Mouse (Mus musculus): Measurements from ENCODE around the gene Olfr328. TPM values are rescaled to one million over a fixed set of nuclear protein-coding genes. Genes with fewer than 3 reads are reported as not detected.
"Not testable (repeated sequence)": the region's sequence is repeated elsewhere in the genome, so short reads cannot be mapped to it uniquely, and the experiment has no call there.

Gene Olfr328
- polyA plus RNA-seq, 1 experiment from 2014 or later, result not detected

GRCm38 (mm10) chr11:58518916-58519315 is 36.5 kb downstream of the Olfr328 start:
- H3K79me2 ChIP-seq (ENCODE audit: inconsistent target); H3K36me3 ChIP-seq (ENCODE audit: inconsistent target); H3K4me3 ChIP-seq (ENCODE audit: inconsistent target); H3K27ac ChIP-seq: not testable (repeated sequence)
- WGBS (ENCODE audit: missing documents), result 92% methylated on average over 13 of the region's 18 CpGs

- WGBS (ENCODE audit: missing documents), result 93% methylated on average over 5 of the region's 19 CpGs
- not testable (repeated sequence) for H3K36me3 ChIP-seq (ENCODE audit: inconsistent target); H3K4me3 ChIP-seq (ENCODE audit: inconsistent target); H3K79me2 ChIP-seq (ENCODE audit: inconsistent target); H3K27ac ChIP-seq
These were observed 46.4 kb downstream of the Olfr328 start for GRCm38 (mm10) chr11:58509058-58509457.

GRCm38 (mm10) chr11:58502472-58502871 is 53.0 kb downstream of the Olfr328 start, which contains the start of gene Olfr331:
TSS of gene Olfr331 (minus strand) at chr11:58502572.
- H3K27ac ChIP-seq; H3K4me3 ChIP-seq (ENCODE audit: inconsistent target); H3K79me2 ChIP-seq (ENCODE audit: inconsistent target); H3K36me3 ChIP-seq (ENCODE audit: inconsistent target): not testable (repeated sequence)

Other genes starting within 250 kb of the Olfr328 start
- 2.9 to 5.3 TPM (median 4.7 TPM) in 3 replicates for gene Zfp692, start 248.6 kb downstream of the Olfr328 start, polyA plus RNA-seq (2018)
- 7.9 to 19.4 TPM (median 9.7 TPM) in 3 replicates for gene Zfp672, start 225.3 kb downstream of the Olfr328 start, polyA plus RNA-seq (2018)
- 6.4 to 11.1 TPM (median 8.6 TPM) in 3 replicates for gene Sh3bp5l, start 224.9 kb downstream of the Olfr328 start, polyA plus RNA-seq (2018)
- gene Lypd8, start 176.6 kb downstream of the Olfr328 start, polyA plus RNA-seq (2018), result not detected in 3 replicates
- not detected in 3 replicates for gene 1810065E05Rik, start 134.5 kb downstream of the Olfr328 start, polyA plus RNA-seq (2018)
- not detected in 3 replicates for gene Gm12253, start 123.1 kb downstream of the Olfr328 start, polyA plus RNA-seq (2018)
- gene Lypd9, start 102.7 kb downstream of the Olfr328 start, polyA plus RNA-seq (2018), result not detected in 3 replicates
- not detected in 3 replicates for gene Olfr30, start 93.4 kb downstream of the Olfr328 start, polyA plus RNA-seq (2018)
- gene Olfr332, start 63.1 kb downstream of the Olfr328 start, polyA plus RNA-seq (2018), result not detected in 3 replicates
- not detected in 3 replicates for gene Olfr331, start 53.1 kb downstream of the Olfr328 start, polyA plus RNA-seq (2018)
- not detected in 3 replicates for gene Olfr330, start 20.8 kb downstream of the Olfr328 start, polyA plus RNA-seq (2018)
- gene Olfr329-ps, start 9.2 kb downstream of the Olfr328 start, polyA plus RNA-seq (2018), result not detected in 3 replicates
- gene Olfr224, start 14.9 kb upstream of the Olfr328 start, polyA plus RNA-seq (2018), result not detected in 3 replicates
- gene Olfr325, start 22.1 kb upstream of the Olfr328 start, polyA plus RNA-seq (2018), result not detected in 3 replicates
- gene Olfr324, start 39.5 kb upstream of the Olfr328 start, polyA plus RNA-seq (2018), result not detected in 3 replicates
- gene 2210407C18Rik, start 60.4 kb upstream of the Olfr328 start, polyA plus RNA-seq (2018), result 0.59 TPM in 1 of 3 replicates, not detected in the others
- gene Olfr323, start 74.9 kb upstream of the Olfr328 start, polyA plus RNA-seq (2018), result not detected in 3 replicates
- not detected in 3 replicates for gene Trim58, start 84.8 kb upstream of the Olfr328 start, polyA plus RNA-seq (2018)
- gene Olfr322, start 103.1 kb upstream of the Olfr328 start, polyA plus RNA-seq (2018), result not detected in 3 replicates
- not detected in 3 replicates for gene Olfr320, start 125.5 kb upstream of the Olfr328 start, polyA plus RNA-seq (2018)
- gene Olfr319, start 143.5 kb upstream of the Olfr328 start, polyA plus RNA-seq (2018), result not detected in 3 replicates
- not detected in 3 replicates for gene Olfr318, start 168.4 kb upstream of the Olfr328 start, polyA plus RNA-seq (2018)
- not detected in 3 replicates for gene Olfr317, start 183.6 kb upstream of the Olfr328 start, polyA plus RNA-seq (2018)
- gene Olfr316, start 197.1 kb upstream of the Olfr328 start, polyA plus RNA-seq (2018), result not detected in 3 replicates
- not detected in 3 replicates for gene Olfr315, start 217.6 kb upstream of the Olfr328 start, polyA plus RNA-seq (2018)
- gene Olfr314, start 227.3 kb upstream of the Olfr328 start, polyA plus RNA-seq (2018), result not detected in 3 replicates
- not detected in 3 replicates for gene Fam183b, start 246.3 kb upstream of the Olfr328 start, polyA plus RNA-seq (2018)